Mouse (Mus musculus): Measurements from ENCODE around the gene Ap1s2.

GRCm38 (mm10) chrX:163908003-163908336 is 847 bp upstream of the Ap1s2 start:
- TF ChIP-seq CTCF (IDR thresholded peaks at IDR 0.05), result no peak
- TF ChIP-seq POLR2A (IDR thresholded peaks at IDR 0.05; ENCODE audit: insufficient read depth, low read depth, low read length), result no peak
